Mouse (Mus musculus): ENCODE data around the gene F930015N05Rik. TPM values are rescaled to one million over a fixed set of nuclear protein-coding genes. Genes with fewer than 3 reads are reported as not detected.

Gene F930015N05Rik
- not detected for total RNA-seq (2023)

DNA sequence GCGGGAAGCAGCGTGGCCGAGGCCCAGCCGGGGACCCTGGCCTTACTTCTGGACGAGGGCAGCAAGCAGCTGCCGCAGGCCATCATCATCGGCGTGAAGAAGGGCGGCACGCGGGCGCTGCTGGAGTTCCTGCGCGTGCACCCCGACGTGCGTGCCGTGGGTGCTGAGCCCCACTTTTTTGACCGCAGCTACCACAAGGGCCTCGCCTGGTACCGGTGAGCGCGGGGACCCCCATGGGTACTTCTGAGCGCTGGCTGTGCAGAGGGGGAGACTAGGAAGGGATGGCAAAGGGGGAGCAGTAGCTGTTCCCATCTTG, at the start of gene F930015N05Rik:
TSS of gene F930015N05Rik (minus strand) at position 242 of the 316 bp plus-strand sequence.

DNA sequence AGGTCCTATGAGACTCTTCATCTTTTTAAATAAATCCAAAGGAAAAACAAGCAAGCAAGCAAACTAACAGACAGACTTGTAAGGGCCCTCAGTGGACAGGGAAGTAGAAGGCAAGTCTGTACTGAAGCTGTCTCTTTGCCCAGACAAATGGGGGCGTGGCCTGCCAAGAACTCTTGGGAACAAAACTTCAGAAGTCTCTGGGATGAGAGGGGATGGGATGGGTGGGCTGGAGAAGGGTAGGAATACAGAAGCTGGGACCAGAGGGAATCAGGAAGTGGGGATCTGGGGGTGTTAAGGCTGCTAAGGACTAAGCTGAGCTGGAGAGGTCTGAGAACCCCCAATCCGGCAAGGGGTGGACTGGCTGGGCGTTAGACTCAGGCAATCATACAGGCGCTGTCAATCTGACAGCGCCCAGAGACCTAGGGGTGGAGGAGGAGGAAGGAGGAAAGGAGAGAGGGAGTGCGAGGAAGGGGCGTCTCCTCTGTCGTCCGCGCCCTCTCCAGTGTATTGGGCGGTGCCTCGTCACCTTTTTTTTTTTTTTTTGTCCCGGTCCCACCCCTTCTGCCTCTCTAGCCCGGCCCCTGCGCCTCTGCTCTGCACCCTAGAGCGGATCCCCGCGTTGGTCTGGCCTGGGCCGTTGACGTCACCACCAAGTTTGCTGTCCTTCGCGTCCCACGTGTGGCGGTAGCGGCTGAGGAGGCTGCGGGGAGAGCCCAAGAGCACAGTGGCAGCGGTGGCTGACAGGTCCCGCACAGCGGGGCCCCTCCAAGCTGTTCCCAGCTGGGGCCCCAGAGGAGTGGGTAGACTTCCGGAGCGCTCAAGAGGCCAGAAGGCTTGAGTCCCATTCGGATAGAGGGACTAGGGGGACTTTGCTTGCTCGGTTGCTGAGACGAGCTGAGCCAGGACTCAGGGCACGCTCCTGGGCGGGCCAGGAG, 1.6 kb downstream of the F930015N05Rik start, which contains the start of gene Hs3st3a1:
TSS of gene Hs3st3a1 (plus strand) at position 722 of the 935 bp plus-strand sequence.

Other genes starting within 250 kb of the F930015N05Rik start
- 0.46 TPM for gene Hs3st3a1, start 1.3 kb downstream of the F930015N05Rik start, total RNA-seq (2023)

All from CD8-positive naive resting alpha-beta T cell, adult 57 days (primary cell).